Mouse (Mus musculus): Measurements from ENCODE around the gene Dnajc11. TPM values are rescaled to one million over a fixed set of nuclear protein-coding genes. Genes with fewer than 3 reads are reported as not detected.

The Dnajc11 gene
- total RNA-seq, 1 experiment from 2014 or later: 112 TPM

DNA sequence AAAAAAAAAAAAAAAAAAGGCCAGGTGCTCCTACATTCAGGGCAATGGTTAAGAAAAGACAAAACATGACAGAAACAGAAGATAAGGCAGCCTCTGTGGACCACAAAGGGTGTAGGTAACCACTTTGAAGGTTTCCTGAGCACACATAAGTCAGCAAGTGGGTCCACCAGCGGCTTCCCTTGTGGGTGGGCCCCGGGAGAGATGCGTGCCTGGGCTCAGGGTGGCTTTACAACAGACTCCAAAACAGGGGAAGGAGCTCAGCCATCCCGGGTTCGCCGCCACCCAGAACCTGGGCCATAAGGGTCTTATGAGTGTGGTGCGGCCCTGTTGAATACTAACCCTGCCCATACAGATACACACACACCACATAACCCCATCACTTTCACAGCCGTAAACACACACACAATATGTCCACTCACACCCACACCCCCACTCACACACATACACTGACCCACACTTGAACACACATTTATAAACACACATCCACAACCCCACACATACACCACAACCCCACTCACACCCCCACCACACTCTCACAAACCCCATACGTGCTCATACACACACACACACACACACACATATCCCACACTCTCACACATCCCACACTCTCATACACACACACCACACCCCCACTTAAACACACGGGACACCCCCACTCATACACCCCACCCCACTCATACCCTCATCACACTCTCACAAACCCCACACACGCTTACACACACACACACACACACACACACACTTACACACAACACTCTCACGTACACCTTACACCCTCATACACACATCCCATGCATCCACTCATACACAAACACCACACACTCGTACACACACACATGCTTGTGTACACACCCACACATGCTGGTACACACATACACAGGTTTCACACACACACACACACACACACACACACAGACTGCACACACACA lies 651 bp upstream of the Dnajc11 start:
- no peak for DNase-seq

DNA sequence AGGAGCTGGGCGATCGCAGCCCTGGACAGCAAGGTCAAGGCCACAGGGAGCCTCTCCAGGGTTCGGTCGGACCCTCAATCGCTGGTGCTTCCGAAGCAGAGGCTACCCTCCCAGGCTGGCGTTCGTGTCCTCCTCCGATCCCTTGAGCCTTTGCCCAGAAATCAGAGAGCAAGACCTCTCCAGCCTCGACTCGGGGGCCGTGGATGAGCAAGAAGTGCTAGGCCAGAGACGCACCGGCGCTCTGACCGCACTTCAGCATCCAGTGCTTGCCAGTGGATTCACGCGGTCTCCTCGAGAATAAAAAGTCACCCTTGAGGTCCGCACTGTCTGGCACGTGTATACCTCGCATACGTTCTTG lies 703 bp downstream of the Dnajc11 start:
- DNase-seq: peak; percentile 23

DNA sequence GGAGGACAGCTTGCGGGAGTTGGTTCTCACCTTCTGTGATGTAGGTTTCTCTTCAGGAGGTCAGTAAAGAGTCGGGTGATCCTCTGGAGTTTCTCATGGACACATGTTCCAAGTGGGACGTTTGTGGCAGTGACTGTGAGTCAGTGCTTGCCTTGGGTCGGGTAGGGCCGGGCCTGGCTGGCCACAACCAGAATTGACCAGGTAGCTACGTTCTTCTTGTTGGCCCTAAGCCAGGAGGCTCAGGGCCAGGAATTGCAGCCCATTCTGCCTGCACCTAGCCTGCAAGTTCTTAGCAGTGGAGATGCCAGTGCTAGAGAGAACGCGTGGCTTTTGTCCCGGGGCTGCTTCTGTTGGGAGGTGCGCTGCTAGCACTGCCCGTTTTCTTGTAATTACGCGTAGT lies 4.0 kb downstream of the Dnajc11 start:
- peak; percentile 24 for DNase-seq

DNA sequence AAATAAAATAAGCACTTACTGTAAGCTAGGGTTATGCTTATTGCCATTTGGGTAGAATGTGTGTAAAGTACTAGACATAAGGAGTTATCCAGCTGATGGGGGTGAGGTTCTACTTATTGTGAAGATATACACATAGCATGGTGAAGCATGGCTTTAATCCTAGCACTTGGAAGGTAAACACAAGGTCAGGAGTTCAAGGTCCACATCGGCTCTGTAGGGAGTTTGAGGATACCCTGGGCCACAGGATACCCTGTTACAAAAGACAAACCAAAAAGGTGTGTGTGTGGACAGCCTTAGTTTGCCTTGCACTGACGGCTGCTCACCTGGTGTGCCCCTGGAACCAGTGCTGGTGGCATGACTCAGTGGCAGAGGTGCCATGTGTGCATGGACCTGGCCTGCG lies 4.6 kb downstream of the Dnajc11 start:
- no peak for DNase-seq

DNA sequence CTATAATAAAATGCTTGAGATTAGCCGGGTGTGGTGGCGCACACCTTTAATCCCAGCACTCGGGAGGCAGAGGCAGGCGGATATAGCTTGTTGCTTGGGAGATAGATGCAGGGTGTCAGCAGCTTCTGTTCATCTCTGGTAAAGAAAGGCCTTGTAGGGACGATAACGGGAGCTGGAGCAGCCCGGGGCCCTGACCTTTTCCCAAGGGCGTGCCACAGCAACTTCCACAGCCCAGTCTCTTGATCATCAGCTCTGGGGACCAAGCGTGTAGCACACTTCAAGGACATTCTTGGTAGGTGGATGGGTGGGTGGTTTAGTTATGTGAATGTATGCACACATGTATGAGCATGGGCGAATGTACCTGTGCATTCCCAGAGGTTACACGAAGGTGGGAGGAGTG lies 12.7 kb downstream of the Dnajc11 start:
- DNase-seq: peak; percentile 43

DNA sequence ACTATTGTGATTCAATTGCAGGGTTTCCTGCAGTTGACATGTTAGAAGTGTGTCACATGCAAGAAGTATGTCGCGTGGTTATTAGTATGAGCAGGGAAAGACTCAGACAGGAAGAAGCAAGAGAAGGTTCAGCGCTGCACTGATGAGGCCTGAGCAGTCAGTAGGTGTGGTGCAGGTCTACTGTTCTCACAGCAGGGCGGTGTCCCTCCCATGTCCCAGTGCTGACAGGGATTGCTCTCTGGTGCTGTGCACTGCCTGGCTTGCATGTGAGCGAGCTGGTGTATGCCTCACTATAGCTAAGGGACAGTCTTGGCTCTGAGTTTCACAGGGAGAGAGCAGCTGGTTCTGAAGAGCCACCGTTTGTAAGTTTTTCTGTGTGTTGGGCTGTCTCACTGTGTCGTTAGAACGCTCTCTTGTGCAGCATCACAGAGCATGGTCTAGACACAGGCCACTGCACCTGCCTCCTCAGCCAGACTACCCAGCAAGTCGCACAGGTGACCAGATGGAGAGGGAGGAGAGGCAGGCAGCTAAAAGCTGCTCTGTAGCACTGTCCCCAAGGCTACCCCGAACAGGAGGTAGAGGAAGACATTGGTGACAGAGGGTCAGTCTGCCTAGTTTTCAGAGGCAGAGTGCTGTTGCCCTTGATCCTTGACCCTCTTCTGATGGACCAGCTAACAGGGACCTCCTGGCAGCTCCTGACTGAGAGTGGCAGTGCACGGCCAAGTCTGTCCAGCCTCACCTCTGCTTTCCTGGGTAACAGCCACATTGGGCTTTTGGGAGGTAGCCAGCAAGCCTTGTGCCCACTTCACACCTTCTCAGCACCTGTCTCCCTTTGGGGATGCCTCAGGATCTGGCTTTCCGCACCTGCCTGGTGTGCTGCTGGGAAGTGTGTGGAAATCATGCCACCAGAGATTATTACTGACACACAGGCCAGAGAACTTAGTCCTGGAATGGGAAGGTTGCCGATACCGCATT lies 15.3 kb downstream of the Dnajc11 start:
- DNase-seq: no peak

DNA sequence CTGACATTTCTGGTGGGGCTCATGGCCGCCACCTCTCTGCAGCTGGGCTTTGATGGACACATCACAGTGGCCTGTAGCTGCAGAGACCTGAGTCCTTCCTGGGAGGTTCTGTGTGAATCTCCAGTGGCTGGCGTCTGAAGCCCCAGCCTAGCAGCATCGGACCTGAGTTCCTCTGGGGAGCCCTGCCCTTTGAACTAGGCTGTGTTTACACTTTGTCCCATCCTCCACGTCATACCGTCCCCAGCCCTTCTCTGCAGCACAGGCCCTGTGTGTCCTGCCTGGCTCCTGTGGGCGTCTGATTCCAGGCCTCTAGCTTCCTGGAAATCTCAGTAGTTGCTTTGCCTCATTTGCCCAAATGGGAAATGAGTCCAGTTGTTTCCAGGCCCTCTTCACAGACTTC lies 19.7 kb downstream of the Dnajc11 start:
- no peak for DNase-seq

DNA sequence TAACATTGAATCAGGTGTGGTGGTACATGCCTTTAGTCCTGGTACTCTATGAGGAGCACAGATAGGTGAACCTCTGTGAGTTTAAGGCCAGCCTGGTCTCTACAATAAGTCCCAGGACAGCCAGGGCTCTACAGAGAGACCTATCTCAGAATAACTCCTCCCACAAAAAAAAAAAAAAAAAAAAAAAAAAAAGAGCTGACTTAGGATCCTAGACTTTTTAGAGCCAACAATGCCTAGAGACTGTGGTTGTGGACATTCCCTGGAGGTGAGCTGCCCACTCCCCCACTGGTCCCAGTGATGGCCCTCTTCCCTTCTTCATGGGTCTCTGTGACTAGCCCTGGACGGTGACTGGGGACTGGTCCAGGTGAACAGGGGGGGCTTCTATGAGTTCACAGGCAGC lies 22.3 kb downstream of the Dnajc11 start:
- no peak for DNase-seq

DNA sequence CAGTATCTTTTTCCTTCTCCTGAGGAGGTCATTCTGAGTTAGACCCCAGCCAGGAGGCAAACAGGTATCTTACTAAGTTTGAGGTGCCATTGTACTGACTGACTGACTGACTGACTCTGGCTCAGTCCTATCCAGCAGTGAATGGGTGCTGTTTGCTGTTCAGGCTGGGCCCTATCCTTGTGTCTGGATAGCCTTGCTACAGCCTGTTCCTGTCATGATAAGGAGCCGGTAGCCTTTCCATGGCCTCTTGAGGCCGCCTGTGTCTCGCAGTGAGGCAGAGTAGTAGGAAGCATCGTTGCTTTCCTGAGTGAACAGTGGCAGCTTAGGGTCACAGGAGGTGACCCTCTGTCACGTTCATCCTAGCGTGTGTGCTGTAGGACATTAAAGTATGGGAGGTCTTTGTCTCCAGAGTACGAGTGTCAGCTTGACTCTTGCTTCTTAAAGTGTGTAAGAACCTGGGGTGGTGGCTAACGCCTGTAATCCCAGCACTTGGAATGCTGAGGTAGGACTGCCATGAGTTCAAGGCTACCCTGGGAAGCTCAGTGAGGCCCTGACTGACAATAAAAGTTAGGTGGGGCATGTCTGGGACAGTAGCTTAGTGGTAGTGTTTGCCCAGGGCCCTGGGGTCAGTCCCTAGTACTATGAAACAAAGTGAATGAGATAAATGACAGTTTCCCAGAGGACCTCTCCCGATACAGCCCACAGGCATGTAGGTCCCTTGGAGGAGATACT lies 24.3 kb downstream of the Dnajc11 start:
- no peak for DNase-seq

DNA sequence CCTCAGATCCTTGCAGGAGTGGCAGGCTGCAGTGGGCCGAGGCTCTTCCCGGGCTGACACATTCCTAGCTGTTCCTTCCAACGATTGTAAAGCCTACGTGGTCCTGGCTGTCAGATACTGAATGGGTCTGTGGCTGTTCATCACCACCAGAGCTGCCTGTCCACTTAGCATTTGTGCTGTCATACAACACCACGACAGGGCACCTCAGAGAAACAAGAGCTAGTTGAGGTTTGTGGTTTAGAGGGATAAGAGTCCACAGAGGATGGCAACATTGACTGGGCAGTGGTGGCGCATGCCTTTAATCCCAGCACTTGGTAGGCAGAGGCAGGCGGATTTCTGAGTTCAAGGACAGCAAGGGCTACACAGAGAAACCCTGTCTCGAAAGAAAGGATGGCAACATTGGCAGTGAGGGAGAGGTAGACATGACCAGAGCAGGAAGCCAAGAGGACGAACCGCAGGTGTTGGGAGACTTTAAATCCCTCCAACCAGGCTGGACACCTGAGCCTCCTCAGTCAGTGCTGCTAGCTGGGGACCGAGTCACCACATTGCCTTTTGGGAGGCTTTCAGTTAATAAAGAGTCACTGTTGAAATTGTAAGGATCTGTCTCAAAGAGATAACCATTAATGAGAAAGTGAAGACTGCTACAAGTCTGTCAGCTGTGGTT lies 26.5 kb downstream of the Dnajc11 start:
- DNase-seq: no peak

DNA sequence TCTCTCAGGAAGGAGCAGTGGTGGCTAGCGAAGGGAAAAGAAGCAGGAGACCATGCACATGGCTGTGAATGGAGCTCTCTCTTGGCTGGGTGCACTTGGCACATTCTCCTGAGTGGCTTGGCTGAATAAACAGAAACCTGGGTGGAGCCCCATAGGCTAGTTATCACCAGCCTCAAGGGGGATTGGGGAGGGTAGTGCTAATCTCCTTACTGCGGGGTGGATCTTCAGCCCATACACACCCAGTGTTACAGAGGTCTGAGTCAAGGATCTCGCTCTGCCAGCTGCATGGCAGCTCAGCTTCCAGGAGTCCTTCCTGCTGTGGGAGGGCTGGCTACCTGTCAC lies 27.0 kb downstream of the Dnajc11 start:
- DNase-seq: no peak

DNA sequence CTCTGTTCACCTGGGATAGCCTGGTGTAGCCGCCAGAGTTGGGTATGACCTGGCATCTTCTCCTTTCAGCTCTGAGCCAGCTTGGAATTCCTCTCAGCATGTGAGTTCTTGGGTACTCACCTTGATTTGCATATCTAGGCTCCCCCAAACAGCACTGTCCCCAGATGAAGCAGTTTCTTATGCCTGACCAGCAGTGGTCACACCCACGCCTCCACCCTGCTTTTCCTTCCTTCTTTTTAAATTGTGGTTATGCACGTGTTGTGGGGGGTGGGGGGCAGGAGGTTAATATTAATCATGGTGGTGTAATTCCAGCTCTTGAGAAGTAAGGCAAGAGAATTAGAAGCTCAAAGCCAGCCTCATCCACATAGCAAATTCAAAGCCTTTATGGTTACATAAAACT lies 29.3 kb downstream of the Dnajc11 start:
- DNase-seq: no peak

DNA sequence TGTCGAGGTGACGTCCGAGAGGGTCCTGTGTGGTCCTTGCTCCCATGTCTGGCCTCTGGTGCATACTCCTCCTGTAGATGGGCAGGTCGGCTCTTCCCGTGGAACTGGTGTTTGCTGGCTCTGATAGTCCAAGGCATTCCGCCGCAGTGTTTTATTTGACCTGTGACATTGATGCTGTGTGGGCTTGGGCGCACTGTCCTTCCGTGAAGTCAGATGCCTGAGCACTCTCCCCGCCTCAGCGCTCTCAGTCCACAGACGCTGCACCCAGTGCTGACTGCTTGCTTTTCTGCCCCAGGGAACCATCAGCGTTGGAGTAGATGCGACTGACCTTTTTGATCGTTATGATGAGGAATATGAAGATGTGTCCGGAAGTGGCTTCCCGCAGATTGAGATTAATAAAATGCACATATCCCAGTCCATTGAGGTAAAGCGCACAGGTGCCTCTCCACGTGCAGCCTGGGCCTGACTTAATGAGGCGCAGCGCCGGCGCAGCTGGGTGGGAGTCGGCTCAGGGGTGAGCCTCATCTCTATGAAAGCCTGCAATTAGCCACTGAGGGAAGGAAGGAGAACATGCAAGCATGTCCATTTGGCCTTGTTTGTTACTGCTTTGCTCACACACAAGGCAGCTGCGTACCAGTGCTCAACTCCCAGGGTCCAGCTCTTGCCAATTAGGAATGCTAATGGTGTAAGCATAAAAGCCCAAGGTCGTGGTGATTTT lies 34.9 kb downstream of the Dnajc11 start:
- DNase-seq: no peak

DNA sequence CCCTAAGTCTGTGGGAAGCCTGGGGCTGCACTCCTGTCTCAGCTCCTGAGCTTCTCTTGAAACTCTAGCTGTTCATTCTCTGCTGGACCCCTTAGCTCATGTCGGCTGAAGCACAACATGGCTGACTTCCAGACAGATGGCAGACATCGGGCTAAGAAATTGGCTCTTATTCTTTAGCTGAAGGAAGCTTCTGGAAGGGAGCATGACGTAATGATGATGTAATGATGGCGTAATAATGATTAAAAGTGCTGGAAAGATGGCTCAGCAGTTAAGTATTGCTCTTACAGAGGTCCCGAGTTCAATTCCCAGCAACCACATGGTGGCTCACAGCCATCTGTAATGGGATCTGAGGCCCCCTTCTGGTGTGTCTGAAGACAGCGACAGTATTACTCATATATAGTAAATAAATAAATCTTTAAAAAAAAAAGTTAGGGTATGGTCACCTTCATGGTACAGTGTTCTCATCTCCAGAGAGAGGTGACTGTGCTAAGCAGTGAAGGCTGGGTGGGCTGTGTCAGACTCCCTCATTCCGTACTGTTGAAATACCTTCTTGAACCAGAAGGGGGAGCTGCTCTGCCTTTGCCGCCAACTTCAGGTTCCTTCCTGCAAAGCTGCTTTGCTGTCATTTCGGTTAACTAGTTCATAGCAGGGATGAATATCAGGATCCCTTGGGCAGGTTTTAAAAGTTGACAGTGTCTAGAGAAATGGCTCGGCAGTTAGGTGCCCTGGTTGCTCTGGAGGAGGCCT lies 38.9 kb downstream of the Dnajc11 start:
- no peak for DNase-seq

DNA sequence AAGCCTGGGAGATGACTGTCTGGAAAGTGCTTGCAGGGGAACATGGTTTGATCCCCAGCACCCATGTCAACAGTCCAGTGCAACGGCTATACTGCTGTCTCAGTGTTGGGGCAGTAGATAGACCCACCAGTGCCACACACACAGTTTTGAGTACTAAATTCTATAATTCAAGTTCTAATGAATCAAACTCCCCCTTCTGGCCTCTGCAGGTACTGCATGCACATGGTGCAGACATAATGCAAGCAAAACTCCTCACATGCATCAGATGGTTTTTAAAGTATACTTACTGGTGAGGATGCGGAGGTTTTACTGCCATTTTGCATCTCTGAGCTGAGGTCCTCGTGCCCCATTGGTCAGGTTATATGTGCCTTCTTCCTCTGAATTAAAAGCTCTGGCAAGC lies 42.0 kb downstream of the Dnajc11 start:
- peak; percentile 31 for DNase-seq

DNA sequence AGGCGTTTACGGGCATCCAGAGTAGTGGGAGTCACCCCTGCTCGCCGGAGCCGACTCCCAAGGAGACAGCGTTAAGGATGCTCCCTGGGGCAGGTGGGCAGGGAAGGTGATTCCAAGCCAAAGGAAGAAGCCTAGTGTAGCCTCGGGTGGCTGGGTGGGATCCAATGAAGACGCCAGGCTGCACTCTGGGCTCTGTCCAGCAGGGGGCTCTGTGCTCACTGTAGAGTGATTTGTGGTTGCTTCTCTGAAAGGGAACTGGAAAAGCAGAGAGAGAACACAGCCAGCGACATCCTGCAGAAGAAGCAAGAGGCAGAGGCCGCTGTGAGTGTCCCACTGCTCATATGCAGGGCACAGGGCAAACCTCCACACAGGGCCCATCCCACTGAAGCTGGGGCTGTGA lies 44.3 kb downstream of the Dnajc11 start:
- DNase-seq: peak; percentile 84

DNA sequence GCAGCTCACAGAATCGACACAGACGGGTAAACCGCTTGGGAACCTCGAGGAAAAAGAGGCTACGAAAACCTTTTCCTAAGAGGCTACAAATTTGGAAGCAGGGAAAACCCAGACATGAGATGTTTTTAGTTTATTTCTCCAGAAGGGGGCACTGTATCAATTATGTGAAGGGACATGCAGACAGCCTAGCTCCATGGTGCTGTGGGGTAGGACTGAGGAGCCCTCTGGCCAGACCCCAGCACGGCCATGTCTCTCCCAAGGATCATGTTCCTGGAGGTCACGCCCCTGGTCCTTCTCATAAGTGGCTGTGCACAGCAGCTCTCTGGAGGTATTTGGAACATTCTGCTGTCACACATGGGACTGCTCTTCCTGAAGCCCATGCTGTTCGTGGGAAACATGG lies 47.2 kb downstream of the Dnajc11 start:
- no peak for DNase-seq

DNA sequence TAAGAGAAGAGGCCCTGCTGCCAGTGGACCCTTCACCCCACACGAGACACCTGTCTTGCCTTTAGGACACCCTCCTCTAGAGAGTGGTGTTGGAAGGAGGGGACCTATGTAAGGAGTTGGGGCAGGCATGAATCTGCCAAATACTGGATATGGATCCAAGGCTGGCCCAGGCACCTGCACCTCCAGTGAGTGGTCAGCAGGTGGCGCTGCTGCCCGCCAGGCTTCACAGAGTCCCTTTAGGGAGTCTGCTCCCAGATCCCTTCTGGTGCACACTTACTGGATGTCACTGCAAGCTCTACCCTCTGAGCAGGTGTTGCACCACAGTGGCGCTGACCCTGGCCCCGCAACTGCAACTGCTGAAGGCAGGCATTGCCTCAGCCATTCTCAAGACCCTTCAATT lies 47.9 kb downstream of the Dnajc11 start:
- peak; percentile 83 for DNase-seq

DNA sequence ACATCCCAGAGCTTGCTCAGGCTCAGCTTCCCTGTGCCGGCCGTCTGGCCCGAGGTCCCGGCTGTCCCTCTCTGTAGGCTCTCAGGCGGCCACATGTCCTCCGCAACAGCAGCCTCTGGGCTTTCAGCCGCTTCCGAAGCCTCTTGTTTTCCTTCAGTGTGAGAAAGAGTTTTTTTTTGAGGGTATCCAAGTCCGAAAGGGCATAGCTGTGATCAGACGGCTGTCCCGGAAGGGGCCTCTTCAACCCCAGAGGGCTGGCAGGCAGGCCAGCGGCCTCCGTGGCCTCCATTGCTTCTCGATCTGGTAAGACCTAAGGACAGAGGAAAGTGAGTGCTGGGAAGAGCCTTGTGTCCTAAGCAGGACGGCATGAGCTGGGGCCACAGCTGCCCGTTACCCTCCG lies 49.6 kb downstream of the Dnajc11 start:
- no peak for DNase-seq

DNA sequence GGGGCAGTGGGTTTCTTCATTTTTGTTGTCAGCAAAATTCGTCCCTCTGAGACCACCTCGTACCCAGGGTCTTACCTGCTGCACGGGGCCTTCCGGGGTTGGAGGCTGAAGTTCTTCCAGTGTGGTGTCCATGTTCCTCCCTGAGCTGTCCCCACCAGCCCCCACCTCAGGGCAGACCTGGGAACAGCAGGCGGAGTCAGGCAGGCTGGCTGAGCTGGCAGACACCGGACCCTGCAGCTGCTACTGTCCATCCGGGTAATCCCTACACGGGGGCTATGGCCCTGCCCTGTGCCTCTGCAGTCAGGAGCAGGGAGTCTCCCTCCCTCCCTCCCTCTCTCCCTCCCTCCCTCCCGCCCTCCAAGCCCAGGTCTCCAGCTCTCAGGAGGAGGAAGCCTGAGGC lies 50.1 kb downstream of the Dnajc11 start:
- DNase-seq: no peak

DNA sequence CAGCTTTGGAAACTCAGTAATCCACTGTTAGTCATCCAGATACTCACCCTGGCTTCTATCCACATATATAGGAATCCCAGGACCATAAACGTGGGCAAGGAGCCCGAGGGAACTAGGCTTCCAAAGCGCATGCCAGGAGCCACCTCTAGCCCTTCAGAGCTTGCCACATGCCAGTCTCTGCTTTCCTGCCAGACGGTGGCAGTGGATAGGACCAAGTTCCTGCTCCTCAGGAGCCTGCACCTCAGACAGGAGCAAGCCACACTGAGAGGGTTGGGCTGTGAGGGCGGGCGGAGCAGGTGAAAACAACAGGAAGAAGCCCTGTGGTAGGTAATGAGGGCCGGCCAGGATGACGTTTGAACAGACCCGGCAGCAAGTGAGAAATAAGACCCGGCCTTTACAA lies 52.4 kb downstream of the Dnajc11 start:
- no peak for DNase-seq
